Mouse (Mus musculus) effector memory CD4-positive, alpha-beta T cell, adult 5 months (primary cell): ENCODE data around the gene Olfr1380. TPM values are rescaled to one million over a fixed set of nuclear protein-coding genes. Genes with fewer than 3 reads are reported as not detected.

Experiments
- polyA plus RNA-seq: library from polyadenylated mRNA; unstranded; fragments of 100-300 nt; shearing (Covaris generic); gene quantifications from one replicate; pipeline ENCODE4 v1.2.1, GENCODE M21; 2017

Gene Olfr1380
- polyA plus RNA-seq, result not detected

DNA sequence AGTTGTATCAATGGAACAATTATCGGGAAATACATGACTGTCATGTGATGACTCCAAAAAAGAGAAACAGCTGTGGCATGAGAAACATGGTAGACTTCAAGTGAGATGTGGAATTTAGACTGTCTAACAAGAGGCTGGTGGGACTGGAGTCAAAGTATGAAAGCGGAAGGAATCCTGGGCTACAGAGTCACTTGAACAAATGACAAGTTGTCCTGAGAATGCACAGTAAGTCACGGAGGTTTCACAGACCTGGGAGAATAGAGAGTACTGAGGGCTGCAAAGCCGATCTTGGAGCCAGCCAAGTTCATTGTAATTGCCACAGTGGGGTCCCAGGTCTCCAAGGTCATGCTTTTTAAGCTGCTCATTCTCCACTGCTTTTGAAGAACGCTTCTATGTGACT, at the start of gene Olfr1380:
TSS of gene Olfr1380 (plus strand) at position 301 of the 400 bp plus-strand sequence.

DNA sequence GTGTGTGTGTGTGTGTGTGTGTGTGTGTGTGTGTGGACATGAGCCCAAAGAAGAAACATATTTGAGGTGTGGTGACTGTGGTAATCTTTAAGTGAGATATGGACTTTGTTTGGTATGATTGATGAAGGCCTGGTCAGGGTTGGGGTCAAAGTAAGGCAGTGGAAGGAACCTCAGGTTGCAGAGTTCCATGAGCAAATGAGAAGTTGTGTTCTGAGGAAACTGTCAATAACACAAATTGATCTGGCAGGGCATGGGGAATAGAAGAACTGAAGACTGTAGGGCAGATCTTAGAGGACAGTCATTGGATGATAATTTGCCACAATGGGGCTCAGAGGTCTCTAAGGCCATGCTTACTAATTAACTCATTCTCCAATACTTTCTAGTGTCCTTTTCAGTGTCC, 37.3 kb upstream of the Olfr1380 start, which contains the start of gene Olfr1383:
TSS of gene Olfr1383 (plus strand) at position 301 of the 400 bp plus-strand sequence.

DNA sequence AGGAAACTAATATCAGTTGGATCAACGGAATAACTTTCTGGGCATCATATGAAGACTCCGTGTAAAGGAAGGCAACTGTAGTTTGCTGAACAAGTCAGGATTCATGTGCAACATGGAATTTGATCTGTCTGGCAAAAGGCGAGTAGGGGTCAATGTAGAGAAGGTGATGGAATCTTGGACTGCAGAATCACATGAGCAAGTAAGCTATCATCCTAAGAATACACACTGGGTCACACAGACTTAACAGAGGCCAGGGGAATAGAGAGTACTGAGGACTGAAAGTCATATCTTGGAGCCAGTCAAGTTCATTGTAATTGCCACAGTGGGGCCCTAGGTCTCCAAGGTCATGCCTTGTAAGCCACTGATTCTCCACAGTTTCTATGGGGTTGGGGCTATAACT, 28.7 kb upstream of the Olfr1380 start, which contains the start of gene Olfr1382:
TSS of gene Olfr1382 (plus strand) at position 301 of the 400 bp plus-strand sequence.

GRCm38 (mm10) chr11:49543149-49543548, 13.5 kb upstream of the Olfr1380 start, which contains the start of gene Olfr1381:
Gene Olfr1381 (plus strand): TSS chr11:49543449.

DNA sequence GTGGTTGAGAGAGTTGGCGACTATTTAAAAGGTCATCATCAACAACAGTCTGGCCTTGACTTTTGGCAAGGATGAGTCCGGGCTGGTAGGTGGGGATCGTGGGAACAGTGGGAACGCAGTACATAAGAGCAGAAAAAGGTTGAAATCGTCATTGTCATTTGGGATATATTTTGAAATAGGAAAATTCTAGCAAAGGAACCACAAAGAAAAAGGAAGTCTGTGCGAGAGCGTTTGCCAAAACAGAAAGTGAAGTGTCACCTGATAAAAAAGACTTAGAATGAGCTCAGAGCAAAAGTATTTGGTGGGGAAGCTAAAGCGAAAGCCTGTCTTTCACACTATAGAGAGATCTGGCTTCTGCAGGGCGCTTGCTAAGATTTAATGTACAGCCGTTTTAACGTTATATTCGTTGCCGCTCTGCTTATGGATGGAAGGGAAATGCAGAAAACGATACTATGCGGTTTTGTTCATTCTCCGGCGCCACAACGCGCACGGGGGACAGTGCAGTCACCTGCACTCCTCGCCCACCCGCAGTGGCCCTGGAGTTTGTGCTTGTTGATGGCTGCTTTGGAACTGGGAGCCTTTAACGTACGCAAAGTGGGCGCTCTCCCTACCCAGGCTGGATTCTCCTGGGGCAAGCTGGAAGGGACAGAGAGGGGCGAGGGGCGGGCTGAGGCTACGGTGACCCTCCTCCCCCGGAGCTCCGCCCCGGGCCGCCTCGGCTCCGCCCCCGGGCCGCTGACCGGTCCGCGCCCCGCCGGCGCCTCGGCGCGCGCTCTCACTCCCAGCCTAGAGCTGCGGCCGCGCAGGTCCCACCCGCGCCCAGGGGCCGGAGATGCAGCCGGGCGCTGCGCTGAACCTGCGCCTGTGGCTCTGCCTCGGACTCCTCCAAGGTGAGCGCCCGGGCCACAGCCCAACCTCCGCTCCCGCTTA, 52.5 kb downstream of the Olfr1380 start, which contains the start of gene Flt4:
TSS of gene Flt4 (plus strand) at position 326 of the 930 bp plus-strand sequence.

Other genes starting within 250 kb of the Olfr1380 start
- not detected for gene Olfr1391, start 234.1 kb upstream of the Olfr1380 start, polyA plus RNA-seq
- not detected for gene Olfr1390, start 221.7 kb upstream of the Olfr1380 start, polyA plus RNA-seq
- not detected for gene Olfr1389, start 133.8 kb upstream of the Olfr1380 start, polyA plus RNA-seq
- gene Olfr1388, start 120.3 kb upstream of the Olfr1380 start, polyA plus RNA-seq, result not detected
- gene Olfr1387, start 101.5 kb upstream of the Olfr1380 start, polyA plus RNA-seq, result not detected
- gene Olfr1386, start 91.8 kb upstream of the Olfr1380 start, polyA plus RNA-seq, result not detected
- 0.15 TPM for gene Olfr1385, start 67.8 kb upstream of the Olfr1380 start, polyA plus RNA-seq
- not detected for gene Olfr1384, start 50.2 kb upstream of the Olfr1380 start, polyA plus RNA-seq
- gene Olfr1383, start 37.2 kb upstream of the Olfr1380 start, polyA plus RNA-seq, result not detected
- gene Olfr1382, start 28.6 kb upstream of the Olfr1380 start, polyA plus RNA-seq, result not detected
- 0.12 TPM for gene Olfr1381, start 13.4 kb upstream of the Olfr1380 start, polyA plus RNA-seq
- gene Flt4, start 52.4 kb downstream of the Olfr1380 start, polyA plus RNA-seq, result not detected
- not detected for gene Scgb3a1, start 106.7 kb downstream of the Olfr1380 start, polyA plus RNA-seq
- gene Cnot6, start 155.8 kb downstream of the Olfr1380 start, polyA plus RNA-seq, result 69.3 TPM
- gene Gfpt2, start 237.3 kb downstream of the Olfr1380 start, polyA plus RNA-seq, result not detected